Mouse (Mus musculus) cerebellum, adult 11-12 months (tissue): Measurements from ENCODE around the gene Ccn2.

Source experiments
- DNase-seq: peaks from one replicate; pipeline ENCODE4 v3.0.0; 2022

The Ccn2 gene

GRCm38 (mm10) chr10:24642796-24643580 is 47.7 kb downstream of the Ccn2 start:
- no peak for DNase-seq

- no peak for DNase-seq
Observed at GRCm38 (mm10) chr10:24645169-24645568, 49.9 kb downstream of the Ccn2 start.
